Mouse (Mus musculus) kidney, embryonic 14.5 days (tissue): ENCODE results near the gene Prkce. TPM values are rescaled to one million over a fixed set of nuclear protein-coding genes. Genes with fewer than 3 reads are reported as not detected.

Experiments
- ATAC-seq: fragments of 200-750 bp; cut with Nextera tagmentation; 2 replicates; pipeline ENCODE4 v1.8.0; 2017; ENCODE audit warnings: moderate number of reproducible peaks, mild to moderate bottlenecking, moderate TSS enrichment, moderate library complexity; ENCODE audit not compliant: low FRiP score, low TSS enrichment
- H3K27ac ChIP-seq: fragments of 300-500 bp; sonication (generic); 2 replicates; pipeline ENCODE4 v1.5.1; 2014; ENCODE audit warnings: low read depth, mild to moderate bottlenecking, low read length, moderate library complexity, mixed read lengths
- H3K27me3 ChIP-seq: fragments of 300-500 bp; sonication (generic); 2 replicates; pipeline ENCODE4 v1.6.1; 2014; ENCODE audit warnings: mild to moderate bottlenecking, low read length; ENCODE audit not compliant: control insufficient read depth, insufficient read depth
- H3K36me3 ChIP-seq: fragments of 300-500 bp; sonication (generic); 2 replicates; pipeline ENCODE4 v1.6.1; 2014; ENCODE audit warnings: low read length, mixed read lengths; ENCODE audit not compliant: control insufficient read depth, insufficient read depth
- H3K4me1 ChIP-seq: fragments of 300-500 bp; sonication (generic); 2 replicates; pipeline ENCODE4 v1.6.1; 2014; ENCODE audit warnings: low read length, mixed read lengths; ENCODE audit not compliant: control insufficient read depth, insufficient read depth
- H3K4me2 ChIP-seq: fragments of 300-500 bp; sonication (generic); replicated peaks from 2 replicates; pipeline ENCODE4 v1.6.1; 2014; ENCODE audit warnings: low read depth, mild to moderate bottlenecking, low read length
- H3K4me3 ChIP-seq: fragments of 300-500 bp; sonication (generic); 2 replicates; pipeline ENCODE4 v1.5.1; 2014; ENCODE audit warnings: mild to moderate bottlenecking, low read length
- H3K9ac ChIP-seq: fragments of 300-500 bp; sonication (generic); 2 replicates; pipeline ENCODE4 v1.6.1; 2014; ENCODE audit warnings: low read depth, mild to moderate bottlenecking, low read length, moderate library complexity
- H3K9me3 ChIP-seq: fragments of 300-500 bp; sonication (generic); 2 replicates; pipeline ENCODE4 v1.6.1; 2016; ENCODE audit warnings: low read length; ENCODE audit not compliant: control insufficient read depth
- WGBS: fragments of 180-500 bp; shearing (Covaris S2); extraction: QIAGEN DNeasy Blood & Tissue Kit; methylation state at CpG from one replicate; pipeline ENCODE4 v1.1.7; 2014; 5-methylcytosine and 5-hydroxymethylcytosine counted together
- polyA plus RNA-seq: library from polyadenylated mRNA; unstranded; fragments of >200 nt; fragmentation: Nextera tagmentation; extraction: Ambion mirVana; gene quantifications from 2 replicates; pipeline ENCODE4 v1.2.1, GENCODE M21; 2014

Prkce gene
- polyA plus RNA-seq, 1 experiment from 2014 or later = 8.8 TPM

DNA sequence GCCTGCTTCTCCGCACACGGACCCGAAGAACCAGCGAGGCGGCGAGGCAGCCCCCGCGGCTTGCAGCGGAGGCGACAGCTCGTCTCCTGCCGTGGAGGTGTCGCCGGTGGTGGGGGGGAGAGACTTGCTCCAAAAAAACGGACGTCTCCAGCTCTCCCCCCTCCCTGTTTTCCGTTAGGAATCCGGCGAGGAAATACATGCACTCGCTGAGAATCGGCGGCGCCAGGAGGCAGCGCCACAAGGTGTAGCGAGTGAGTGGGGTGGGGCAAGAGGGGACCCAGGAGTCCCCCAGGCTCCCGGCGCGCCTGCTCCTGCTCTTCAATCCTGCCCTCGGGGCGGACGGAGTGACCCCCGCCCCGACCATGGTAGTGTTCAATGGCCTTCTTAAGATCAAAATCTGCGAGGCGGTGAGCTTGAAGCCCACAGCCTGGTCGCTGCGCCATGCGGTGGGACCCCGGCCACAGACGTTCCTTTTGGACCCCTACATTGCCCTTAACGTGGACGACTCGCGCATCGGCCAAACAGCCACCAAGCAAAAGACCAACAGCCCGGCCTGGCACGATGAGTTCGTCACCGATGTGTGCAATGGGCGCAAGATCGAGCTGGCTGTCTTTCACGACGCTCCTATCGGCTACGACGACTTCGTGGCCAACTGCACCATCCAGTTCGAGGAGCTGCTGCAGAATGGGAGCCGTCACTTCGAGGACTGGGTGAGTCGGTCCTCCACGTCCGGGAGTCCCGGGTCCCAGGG, 821 bp downstream of the Prkce start:
- 0 out of 2 replicates have a peak, but pooled peaks have one; percentile 13 for ATAC-seq
- WGBS = under 1% methylated on average over 64 of the region's 64 CpGs

DNA sequence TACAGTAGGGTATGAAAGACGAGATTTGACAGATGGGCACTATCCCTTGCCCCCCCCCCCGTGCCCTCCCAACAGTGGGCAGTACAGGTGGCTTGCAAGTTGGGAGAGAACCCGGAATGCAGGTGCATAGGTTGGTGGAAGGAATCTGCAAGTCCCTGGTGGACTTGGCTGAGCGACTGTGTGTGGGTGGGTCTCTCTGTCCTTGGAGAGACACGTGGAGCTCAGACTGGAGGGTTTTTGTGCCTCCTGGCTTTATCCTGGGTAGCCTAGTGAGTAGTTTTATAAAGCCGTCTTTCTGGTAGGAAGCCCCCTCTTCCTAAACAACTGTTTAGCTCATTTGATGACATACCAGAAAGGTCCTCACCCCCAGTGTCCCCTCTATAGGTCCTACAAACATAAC, 1.5 kb downstream of the Prkce start:
- H3K9ac ChIP-seq = peak overlapping the region; percentile 76
- no peak overlapping the region for H3K27ac ChIP-seq
- no peaks in the 10 kb centered on the region for H3K9me3 ChIP-seq
- H3K4me2 ChIP-seq = peak overlapping the region; percentile 95
- 13% methylated on average over 6 of the region's 6 CpGs for WGBS
- ATAC-seq = no peak
- H3K36me3 ChIP-seq = no peaks in the 10 kb centered on the region
- H3K4me1 ChIP-seq = peaks cover 22% of the 10 kb centered on the region
- H3K27me3 ChIP-seq = no peaks in the 10 kb centered on the region
- H3K4me3 ChIP-seq = peak overlapping the region; percentile 61

More for the DNA sequence above, 821 bp downstream of the Prkce start:
- Histone ChIP-seq H3K4me2 (peak overlapping the region; percentile 95), H3K4me3 (peak overlapping the region; percentile 61), H3K36me3 (no peaks in the 10 kb centered on the region), H3K27me3 (no peaks in the 10 kb centered on the region), H3K27ac (peak overlapping the region; percentile 98; the same call in 1 of the 2 replicates), H3K9me3 (no peaks in the 10 kb centered on the region), H3K4me1 (peaks cover 22% of the 10 kb centered on the region), H3K9ac (peak overlapping the region; percentile 76)

DNA sequence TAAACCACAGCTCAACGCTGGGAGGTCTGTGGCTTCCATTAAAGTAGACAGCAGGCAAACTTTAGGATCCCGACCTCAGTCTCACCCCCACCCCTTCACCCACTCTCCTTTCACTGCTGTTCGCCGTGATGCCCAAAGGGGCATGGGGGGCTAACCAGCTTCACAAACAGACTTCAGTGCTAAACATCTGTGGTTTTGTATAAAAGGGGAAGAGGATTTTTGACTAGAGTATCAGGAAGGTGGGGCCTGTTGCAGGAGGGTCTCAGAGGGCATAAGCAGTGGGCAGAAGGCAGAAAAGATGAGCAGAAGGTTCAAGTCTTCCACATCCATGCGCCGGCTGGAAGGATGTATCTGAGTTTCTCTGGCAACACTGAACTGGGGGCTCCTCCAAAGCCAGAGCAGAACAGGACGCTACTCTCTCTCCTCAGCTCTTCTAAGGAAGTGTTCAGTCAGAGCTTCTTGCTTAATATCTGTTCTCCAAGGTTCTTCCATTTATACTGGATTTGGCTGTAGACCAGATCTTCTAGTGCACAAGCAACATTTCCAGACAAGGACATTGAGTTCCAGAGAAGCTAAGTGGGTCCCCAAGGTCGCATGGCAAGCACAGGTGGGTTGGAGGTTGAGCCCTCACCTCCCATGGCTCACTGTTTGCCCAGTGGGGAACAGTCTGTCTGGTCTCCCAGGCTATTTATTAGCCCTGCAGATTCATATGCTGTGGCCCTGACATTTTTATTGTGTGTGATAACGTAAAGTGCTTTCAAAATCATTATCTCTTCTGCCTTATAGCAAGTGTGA, 2.8 kb downstream of the Prkce start:
- H3K27ac ChIP-seq = no peak overlapping the region
- peak overlapping the region; percentile 18; the same call in 1 of the 2 replicates for H3K9ac ChIP-seq
- 63% methylated on average over 9 of the region's 9 CpGs for WGBS
- H3K9me3 ChIP-seq = no peaks in the 10 kb centered on the region
- H3K4me3 ChIP-seq = peak overlapping the region; percentile 61
- ATAC-seq = no peak
- no peaks in the 10 kb centered on the region for H3K27me3 ChIP-seq
- no peaks in the 10 kb centered on the region for H3K36me3 ChIP-seq
- peak overlapping the region; percentile 95 for H3K4me2 ChIP-seq
- H3K4me1 ChIP-seq = peaks cover 22% of the 10 kb centered on the region

DNA sequence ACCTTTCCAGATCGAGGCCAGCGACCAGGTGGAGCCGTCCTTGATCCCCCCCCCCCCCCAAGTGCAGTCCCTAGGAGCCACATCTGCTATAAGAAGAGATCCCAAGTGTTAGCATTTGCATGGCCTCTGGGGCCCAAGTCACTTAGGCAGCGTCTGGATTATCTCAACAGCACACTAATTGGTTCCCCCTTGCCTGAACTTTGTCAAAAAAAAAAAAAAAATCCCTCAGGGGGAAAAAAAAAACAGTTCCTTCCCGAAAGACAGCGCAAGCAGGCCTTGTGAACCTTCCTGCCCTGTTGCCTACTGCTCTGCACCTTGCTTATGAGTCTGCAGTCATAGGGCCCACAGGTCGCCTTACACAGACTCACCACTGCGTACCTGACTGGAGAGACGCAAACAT, 7.9 kb downstream of the Prkce start:
- WGBS = 60% methylated on average over 8 of the region's 9 CpGs
- H3K4me2 ChIP-seq = no peak overlapping the region
- peaks cover 6% of the 10 kb centered on the region for H3K4me1 ChIP-seq
- H3K27ac ChIP-seq = no peak overlapping the region
- H3K27me3 ChIP-seq = no peaks in the 10 kb centered on the region
- H3K4me3 ChIP-seq = no peak overlapping the region
- H3K9ac ChIP-seq = no peak overlapping the region
- H3K9me3 ChIP-seq = no peaks in the 10 kb centered on the region
- ATAC-seq = no peak
- no peaks in the 10 kb centered on the region for H3K36me3 ChIP-seq

DNA sequence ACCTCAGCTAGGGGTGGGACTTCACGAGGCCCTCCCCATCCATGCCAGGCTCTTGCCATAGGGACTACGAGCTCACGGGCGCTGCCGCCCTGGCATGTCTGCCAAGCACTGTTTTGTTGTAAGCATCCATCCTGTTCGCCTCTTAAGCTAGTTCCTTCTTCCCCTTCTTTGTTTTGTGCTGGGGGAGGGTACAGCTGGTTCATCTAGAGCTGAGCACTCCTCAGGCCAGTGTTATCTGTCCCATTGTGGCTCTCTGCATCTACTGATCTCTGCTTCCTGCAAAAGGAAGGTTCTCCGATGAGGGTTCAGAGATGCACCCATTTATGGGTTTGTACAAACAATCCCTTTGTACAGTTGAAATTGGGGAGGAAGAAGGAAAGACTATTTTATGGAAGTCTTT, 9.1 kb downstream of the Prkce start:
- WGBS = 78% methylated on average over 7 of the region's 7 CpGs
- no peaks in the 10 kb centered on the region for H3K36me3 ChIP-seq
- H3K9ac ChIP-seq = no peak overlapping the region
- H3K4me2 ChIP-seq = no peak overlapping the region
- H3K4me3 ChIP-seq = no peak overlapping the region
- no peaks in the 10 kb centered on the region for H3K9me3 ChIP-seq
- no peaks in the 10 kb centered on the region for H3K27me3 ChIP-seq
- ATAC-seq = no peak
- H3K4me1 ChIP-seq = no peaks in the 10 kb centered on the region
- H3K27ac ChIP-seq = no peak overlapping the region

DNA sequence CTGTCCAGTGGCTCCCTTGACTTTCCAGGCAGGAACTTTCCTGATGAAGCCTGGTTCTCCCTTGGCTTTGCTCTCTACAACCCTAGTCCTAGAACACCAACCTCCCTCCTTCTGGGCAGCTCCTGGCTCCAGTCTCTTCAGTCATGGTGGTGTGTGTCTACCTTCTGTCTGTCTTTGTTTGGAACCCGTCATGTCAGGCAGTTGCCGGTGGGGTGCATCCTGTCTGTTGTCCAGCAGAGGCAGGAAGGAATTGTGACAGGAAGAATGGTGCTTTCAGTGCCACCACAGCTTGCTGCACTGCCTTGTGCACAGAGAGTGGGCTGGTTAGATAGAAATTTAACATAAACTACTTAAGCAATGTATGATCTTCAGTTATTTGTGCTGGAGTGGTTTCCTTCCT, 16.2 kb downstream of the Prkce start:
- ATAC-seq = no peak
- H3K27me3 ChIP-seq = no peaks in the 10 kb centered on the region
- no peaks in the 10 kb centered on the region for H3K36me3 ChIP-seq
- peaks cover 15% of the 10 kb centered on the region for H3K4me1 ChIP-seq
- H3K4me3 ChIP-seq = no peak overlapping the region
- WGBS = 64% methylated on average over 2 of the region's 2 CpGs
- H3K27ac ChIP-seq = no peak overlapping the region
- H3K9ac ChIP-seq = no peak overlapping the region
- no peak overlapping the region for H3K4me2 ChIP-seq
- H3K9me3 ChIP-seq = no peaks in the 10 kb centered on the region

DNA sequence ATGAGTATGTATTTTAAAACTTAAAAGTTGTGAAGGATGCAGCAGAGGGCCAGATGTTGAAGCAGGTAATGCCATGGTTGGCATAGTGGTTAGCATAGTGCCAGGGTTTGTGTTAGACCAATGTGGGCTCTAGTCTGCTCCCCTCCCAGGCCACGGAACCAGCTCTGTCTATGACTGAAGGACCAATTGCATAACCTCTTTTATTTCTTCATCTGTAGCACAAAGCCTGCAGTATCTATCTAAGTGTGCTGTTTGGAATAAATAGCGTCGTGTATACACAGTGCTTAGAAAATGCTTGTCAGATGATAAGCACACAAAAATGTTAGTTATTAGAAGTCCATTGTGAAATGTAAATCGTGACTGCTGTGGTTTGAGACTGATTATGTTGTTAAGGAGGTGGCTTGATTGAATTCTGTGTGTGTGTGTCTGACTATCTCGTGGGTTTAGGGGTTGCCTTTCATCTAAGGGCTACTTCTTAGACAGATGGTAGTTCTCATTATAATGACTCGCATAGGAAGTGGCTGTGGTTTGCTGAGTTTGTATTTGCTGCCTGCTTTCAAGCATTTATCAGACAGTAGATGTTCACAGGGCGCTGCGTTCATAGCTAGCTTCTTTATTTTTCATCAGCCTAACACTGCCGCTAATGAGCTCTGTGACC, 17.1 kb downstream of the Prkce start:
- no peak overlapping the region for H3K4me3 ChIP-seq
- 59% methylated on average over 9 of the region's 9 CpGs for WGBS
- H3K9me3 ChIP-seq = no peaks in the 10 kb centered on the region
- no peak overlapping the region for H3K9ac ChIP-seq
- no peaks in the 10 kb centered on the region for H3K27me3 ChIP-seq
- H3K4me1 ChIP-seq = peaks cover 15% of the 10 kb centered on the region
- H3K36me3 ChIP-seq = no peaks in the 10 kb centered on the region
- ATAC-seq = no peak
- no peak overlapping the region for H3K27ac ChIP-seq
- no peak overlapping the region for H3K4me2 ChIP-seq

DNA sequence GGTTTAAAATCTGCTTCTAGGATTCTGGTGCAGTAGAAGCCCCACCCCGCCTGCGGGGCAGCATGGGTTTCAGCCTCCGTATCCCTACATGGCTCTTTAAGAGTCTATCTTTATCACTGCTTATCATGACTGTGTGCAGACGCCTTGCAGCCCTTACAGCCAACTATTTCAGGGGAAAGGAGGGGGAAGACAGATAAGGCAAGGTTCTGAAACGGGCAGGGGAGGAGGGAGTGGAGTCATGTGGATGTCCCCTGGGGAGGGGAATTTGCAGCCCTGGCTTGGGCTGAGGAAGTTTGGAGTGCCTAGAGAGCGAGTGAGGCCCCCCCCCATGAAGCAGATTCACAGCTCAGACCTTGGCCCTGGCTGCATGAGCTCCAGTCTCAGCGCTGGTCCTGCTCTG, 18.0 kb downstream of the Prkce start:
- no peak overlapping the region for H3K27ac ChIP-seq
- no peaks in the 10 kb centered on the region for H3K36me3 ChIP-seq
- 37% methylated on average over 7 of the region's 7 CpGs for WGBS
- H3K4me3 ChIP-seq = no peak overlapping the region
- H3K4me2 ChIP-seq = no peak overlapping the region
- H3K9ac ChIP-seq = 0 out of 2 replicates have a peak overlapping the region, but pooled peaks have one; percentile 12
- ATAC-seq = peak; percentile 75
- no peaks in the 10 kb centered on the region for H3K27me3 ChIP-seq
- H3K9me3 ChIP-seq = no peaks in the 10 kb centered on the region
- peaks cover 15% of the 10 kb centered on the region for H3K4me1 ChIP-seq
